Mouse (Mus musculus) left cerebral cortex, adult 18-20 months (tissue): ENCODE data around the gene Sox5. TPM values are rescaled to one million over a fixed set of nuclear protein-coding genes. Genes with fewer than 3 reads are reported as not detected.

ENCODE experiments used
- DNase-seq, 2 experiments: peaks; one replicate each; pipeline ENCODE4 v3.0.0; 2021 to 2022; ENCODE audit warnings: low spot score in 2 of 2, mixed read lengths in 1 of 2
- total RNA-seq, 2 experiments: library from RNA; stranded (reverse); gene quantifications; 2 replicates each; pipeline ENCODE4 v1.2.3; 2021

The Sox5 gene
- total RNA-seq, 2 experiments from 2014 or later = 49.5 to 54.4 TPM

- no peak for DNase-seq
Measured at GRCm38 (mm10) chr6:144451631-144452030, 330.1 kb downstream of the Sox5 start.

DNA sequence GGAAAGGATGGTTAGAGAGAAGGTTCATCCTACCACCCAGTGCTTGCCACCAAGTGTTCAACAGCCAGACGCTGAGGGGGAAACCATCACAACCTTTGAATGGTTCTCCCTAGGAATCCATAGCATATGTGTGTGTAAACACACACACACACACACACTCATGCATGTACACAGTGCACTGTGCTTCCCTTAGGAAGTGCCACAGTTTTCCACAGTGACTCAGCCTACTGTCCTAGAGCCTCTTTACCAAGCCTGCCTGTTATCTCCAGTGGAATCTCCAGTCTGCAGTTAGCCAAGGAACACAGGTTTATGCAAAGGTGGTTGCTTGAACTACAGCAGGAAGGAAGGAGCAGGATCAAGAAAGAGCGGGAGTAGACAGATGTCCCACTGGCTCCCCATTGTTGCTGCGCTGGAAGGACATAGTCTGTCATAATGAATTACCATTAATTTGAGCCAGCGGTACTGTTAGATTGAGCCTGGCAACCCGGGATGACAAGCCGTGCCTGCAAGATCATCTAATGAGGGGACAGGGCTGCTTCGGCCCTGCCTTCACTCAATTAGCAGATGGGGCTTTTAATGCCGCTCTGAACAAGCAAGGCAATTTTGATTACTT, 335.9 kb downstream of the Sox5 start:
- DNase-seq = no peak

DNA sequence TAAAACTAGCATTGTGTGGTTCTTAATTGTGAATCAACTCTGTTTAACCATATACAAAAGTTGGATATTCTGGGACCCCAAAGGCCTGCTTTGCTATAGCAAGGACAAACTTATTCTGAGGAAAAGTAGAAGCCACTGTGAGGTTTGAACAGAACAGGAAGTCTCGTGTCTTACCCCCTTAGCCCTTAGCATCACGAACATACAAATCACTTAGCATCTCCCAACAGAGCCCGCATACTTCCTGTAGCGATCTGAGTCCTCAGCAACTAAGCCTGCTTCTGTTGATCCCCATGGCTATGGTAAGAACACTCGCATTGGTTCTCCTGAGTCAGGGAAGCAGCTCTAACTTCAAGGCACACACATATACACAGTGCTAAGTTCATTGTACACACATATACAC, 337.4 kb downstream of the Sox5 start:
- no peak for DNase-seq

DNA sequence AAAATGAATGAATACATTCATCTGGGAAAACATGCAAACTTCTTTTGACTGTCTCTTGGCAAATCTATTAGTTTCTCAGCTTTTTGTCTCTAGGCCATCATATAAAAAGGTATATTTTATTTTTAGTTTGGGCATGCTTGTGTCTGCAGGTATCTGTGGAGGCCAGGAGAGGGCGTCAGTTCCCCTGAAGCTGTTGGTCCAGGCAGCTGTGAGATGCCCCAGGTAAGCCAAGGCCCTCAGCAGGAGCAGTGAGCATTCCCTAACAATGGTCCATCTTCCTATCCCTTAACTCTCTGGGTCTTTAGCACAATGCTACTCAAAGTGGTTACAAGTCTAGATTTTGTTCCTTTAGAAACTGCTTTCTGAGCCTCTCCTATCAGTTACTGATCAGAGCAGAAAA, 338.1 kb downstream of the Sox5 start:
- DNase-seq = no peak

- DNase-seq = no peak
Measured at GRCm38 (mm10) chr6:144429276-144429675, 352.5 kb downstream of the Sox5 start.

DNA sequence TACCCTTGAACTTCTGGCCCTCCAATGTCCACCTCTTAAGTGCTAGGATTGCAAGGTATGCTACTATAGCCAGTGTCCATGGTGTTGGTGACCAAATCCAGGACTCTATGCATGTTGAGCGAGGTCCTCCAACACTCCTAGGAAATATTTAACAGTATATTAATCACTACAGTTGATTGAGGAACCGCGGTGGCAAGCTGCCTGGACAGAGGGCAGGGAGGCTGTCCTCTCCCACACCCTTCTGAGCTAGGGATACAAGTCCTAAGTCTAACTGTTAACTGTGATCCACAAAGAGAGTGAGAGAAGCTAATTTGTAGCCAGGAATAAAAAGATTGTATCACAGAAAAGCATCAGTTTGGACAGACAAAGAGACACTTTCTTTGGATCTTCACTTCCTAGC, 373.7 kb downstream of the Sox5 start:
- no peak for DNase-seq

DNA sequence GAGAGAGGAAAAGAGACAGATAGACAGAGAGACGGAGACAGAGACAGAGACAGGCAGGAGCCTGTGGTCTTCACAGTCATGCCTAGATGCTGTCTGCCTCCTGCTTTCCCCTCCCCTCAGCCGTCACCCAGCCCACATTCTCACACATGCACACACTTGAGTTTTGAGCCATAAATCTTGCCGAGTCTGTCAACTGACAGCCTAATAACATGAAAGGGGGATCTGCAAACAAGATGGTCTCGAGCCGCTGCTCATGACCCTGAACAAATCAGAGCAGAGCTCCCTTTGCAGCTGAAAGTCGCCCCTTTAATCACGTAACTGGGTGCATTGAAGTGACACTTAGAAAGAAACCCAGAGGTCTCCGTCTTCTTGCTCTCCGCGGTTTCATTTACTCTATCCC, 383.7 kb downstream of the Sox5 start:
- no peak for DNase-seq

GRCm38 (mm10) chr6:144393151-144393550, 388.6 kb downstream of the Sox5 start:
- no peak for DNase-seq

DNA sequence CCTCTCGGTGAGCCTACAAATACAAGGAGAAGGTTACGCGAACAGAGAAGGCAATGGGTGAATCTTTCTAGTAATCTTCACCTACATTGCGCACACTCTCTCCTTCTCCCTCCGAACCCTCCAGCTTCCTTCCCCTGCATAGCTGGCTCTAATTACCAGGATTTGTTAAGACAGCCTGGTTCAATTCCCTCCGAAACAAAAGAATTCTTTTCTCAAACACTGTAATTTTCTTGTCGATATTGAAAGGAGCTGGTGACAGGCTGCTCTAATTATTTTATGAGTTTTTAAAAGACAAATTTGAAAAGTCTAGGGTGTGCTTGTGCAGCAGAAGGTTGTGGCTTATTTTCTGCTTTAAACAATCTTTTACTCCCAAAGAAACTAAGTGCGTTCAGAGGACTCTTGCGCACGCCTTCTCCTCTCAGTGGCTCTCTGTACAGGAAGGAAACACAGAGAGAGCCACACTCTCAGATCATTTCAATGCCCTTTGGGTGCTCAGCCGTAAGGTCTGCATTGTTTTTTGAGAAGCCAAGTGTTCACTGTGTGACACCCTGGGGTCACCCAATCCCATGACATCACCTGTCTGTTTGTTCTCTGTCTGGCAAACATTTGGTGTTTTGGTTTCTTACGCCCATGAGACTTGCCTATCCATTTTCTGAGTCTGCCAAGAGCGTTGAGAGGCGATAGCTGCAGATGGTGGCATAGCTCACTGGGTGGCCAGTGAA, 392.3 kb downstream of the Sox5 start:
- no peak for DNase-seq

- no peak for DNase-seq
Measured at GRCm38 (mm10) chr6:144387539-144388255, 394.1 kb downstream of the Sox5 start.

- DNase-seq = no peak
Measured at GRCm38 (mm10) chr6:144380641-144381040, 401.1 kb downstream of the Sox5 start.

DNA sequence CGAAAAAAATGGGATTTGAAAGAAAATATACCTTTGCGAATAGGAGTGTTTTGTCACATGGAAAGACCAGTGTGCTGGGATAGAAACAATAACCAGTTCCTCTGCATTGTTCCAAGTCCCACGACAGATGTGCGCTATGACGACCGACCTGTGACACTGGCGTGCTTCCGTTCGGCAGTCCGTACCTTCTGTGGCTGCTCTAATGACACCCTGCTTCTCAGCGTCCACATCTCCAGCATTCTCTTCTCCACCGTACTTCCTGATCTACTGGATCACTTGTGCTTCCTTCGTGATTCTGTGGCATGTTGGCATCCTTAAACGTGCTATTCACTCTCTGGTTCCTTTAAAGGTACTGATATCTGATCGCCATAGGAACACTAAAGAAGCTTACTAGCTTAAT, 401.6 kb downstream of the Sox5 start:
- DNase-seq = no peak

GRCm38 (mm10) chr6:144374810-144375209, 407.0 kb downstream of the Sox5 start:
- no peak for DNase-seq

- DNase-seq = no peak
Measured at GRCm38 (mm10) chr6:144370699-144371098, 411.1 kb downstream of the Sox5 start.

GRCm38 (mm10) chr6:144367626-144368077, 414.1 kb downstream of the Sox5 start:
- no peak for DNase-seq

GRCm38 (mm10) chr6:144361267-144362038, 420.3 kb downstream of the Sox5 start:
- no peak for DNase-seq

DNA sequence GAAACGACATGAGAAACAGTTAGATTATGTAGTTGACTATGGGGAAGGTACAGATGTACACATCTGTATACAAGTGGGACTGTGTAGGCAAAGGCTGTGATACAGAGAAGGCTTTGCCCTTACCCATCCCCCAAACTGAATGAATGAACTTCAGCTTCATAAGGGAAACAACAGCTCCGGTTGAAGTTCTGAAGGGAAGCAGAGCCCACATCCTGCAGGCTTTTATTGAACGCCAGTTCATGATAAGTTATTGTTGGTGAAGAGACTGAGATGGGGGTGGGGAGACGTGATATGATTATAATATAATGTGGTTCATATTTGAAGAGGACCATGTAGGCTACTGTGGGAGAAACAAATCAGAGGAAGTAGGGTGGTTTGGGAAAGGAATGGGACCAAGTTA, 424.7 kb downstream of the Sox5 start:
- no peak for DNase-seq

GRCm38 (mm10) chr6:144351049-144351448, 430.7 kb downstream of the Sox5 start:
- DNase-seq = no peak

DNA sequence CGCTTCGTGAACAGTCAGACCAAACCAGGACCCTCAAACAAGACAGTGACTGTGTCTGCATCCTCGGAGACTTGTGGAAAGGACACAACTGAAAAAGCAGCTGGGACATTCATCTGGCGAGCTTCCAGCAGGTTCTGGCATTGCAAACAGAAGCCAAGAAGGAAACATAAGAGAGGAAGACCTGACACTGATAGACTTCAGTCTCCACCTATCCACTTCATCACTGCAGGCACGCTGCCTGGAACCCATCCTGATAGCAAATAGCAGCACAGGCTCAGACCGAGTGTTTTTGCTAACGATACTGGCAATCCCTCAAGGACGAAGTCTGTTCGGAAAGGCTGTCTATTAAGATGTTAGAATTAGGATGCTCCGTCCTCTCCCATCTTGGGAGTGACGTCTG, 438.4 kb downstream of the Sox5 start:
- DNase-seq = peak in 1 of 2 experiments; percentile 21

- DNase-seq = no peak
Measured at GRCm38 (mm10) chr6:144339554-144339953, 442.2 kb downstream of the Sox5 start.

- peak; percentile 11 to 20 for DNase-seq
Measured at GRCm38 (mm10) chr6:144339006-144339405, 442.8 kb downstream of the Sox5 start.
